Mouse (Mus musculus): ENCODE measurements around the gene Frem3. TPM values are rescaled to one million over a fixed set of nuclear protein-coding genes. Genes with fewer than 3 reads are reported as not detected.
A peak's percentile ranks its signal among the peaks of the same experiment; 100 is the strongest.

Gene Frem3
- polyA plus RNA-seq (2012; rRNA removed) = 0.01 TPM in 2 replicates

GRCm38 (mm10) chr8:80610549-80611440 lies at the start of gene Frem3:
TSS of gene Frem3 (plus strand) at chr8:80611080.
- no peak for DNase-seq (ENCODE audit: low spot score)

GRCm38 (mm10) chr8:80564205-80564839 lies 46.6 kb upstream of the Frem3 start:
- no peak for DNase-seq (ENCODE audit: low spot score)

GRCm38 (mm10) chr8:80567471-80567870 lies 43.4 kb upstream of the Frem3 start:
- DNase-seq (ENCODE audit: low spot score) = no peak

- DNase-seq (ENCODE audit: low spot score) = no peak
Measured at GRCm38 (mm10) chr8:80568243-80568995, 42.5 kb upstream of the Frem3 start.

GRCm38 (mm10) chr8:80572417-80573061 lies 38.3 kb upstream of the Frem3 start:
- no peak for DNase-seq (ENCODE audit: low spot score)

GRCm38 (mm10) chr8:80577126-80577525 lies 33.8 kb upstream of the Frem3 start:
- DNase-seq (ENCODE audit: low spot score) = no peak

GRCm38 (mm10) chr8:80579038-80579437 lies 31.8 kb upstream of the Frem3 start:
- no peak for DNase-seq (ENCODE audit: low spot score)

GRCm38 (mm10) chr8:80592626-80593025 lies 18.3 kb upstream of the Frem3 start:
- no peak for DNase-seq (ENCODE audit: low spot score)

- no peak for DNase-seq (ENCODE audit: low spot score)
Measured at GRCm38 (mm10) chr8:80600600-80601170, 10.2 kb upstream of the Frem3 start.

- DNase-seq (ENCODE audit: low spot score) = no peak
Measured at GRCm38 (mm10) chr8:80601886-80602285, 9.0 kb upstream of the Frem3 start.

- DNase-seq (ENCODE audit: low spot score) = no peak
Measured at GRCm38 (mm10) chr8:80607082-80607481, 3.8 kb upstream of the Frem3 start.

GRCm38 (mm10) chr8:80611441-80611751 lies 516 bp downstream of the Frem3 start:
- no peak for DNase-seq (ENCODE audit: low spot score)

GRCm38 (mm10) chr8:80619787-80620186 lies 8.9 kb downstream of the Frem3 start:
- DNase-seq (ENCODE audit: low spot score) = no peak

GRCm38 (mm10) chr8:80647394-80647793 lies 36.5 kb downstream of the Frem3 start:
- no peak for DNase-seq (ENCODE audit: low spot score)

GRCm38 (mm10) chr8:80657639-80658038 lies 46.8 kb downstream of the Frem3 start:
- DNase-seq (ENCODE audit: low spot score) = no peak

GRCm38 (mm10) chr8:80661055-80661454 lies 50.2 kb downstream of the Frem3 start:
- DNase-seq (ENCODE audit: low spot score) = no peak

GRCm38 (mm10) chr8:80663476-80663875 lies 52.6 kb downstream of the Frem3 start:
- no peak for DNase-seq (ENCODE audit: low spot score)

- DNase-seq (ENCODE audit: low spot score) = no peak
Measured at GRCm38 (mm10) chr8:80669277-80669901, 58.5 kb downstream of the Frem3 start.

GRCm38 (mm10) chr8:80682594-80682993 lies 71.7 kb downstream of the Frem3 start:
- DNase-seq (ENCODE audit: low spot score) = no peak

GRCm38 (mm10) chr8:80683756-80684335 lies 73.0 kb downstream of the Frem3 start:
- DNase-seq (ENCODE audit: low spot score) = no peak

- DNase-seq (ENCODE audit: low spot score) = peak; percentile 33
Measured at GRCm38 (mm10) chr8:80688141-80688540, 77.3 kb downstream of the Frem3 start.

All from urinary bladder, adult 2 months (tissue).